Mouse (Mus musculus): ENCODE results near the gene Tmed4. TPM values are rescaled to one million over a fixed set of nuclear protein-coding genes. Genes with fewer than 3 reads are reported as not detected.
"Not testable (repeated sequence)": the region's sequence is repeated elsewhere in the genome, so short reads cannot be mapped to it uniquely, and the experiment has no call there.

Tmed4 gene
- polyA plus RNA-seq, 1 experiment from 2014 or later = 159 TPM

GRCm38 (mm10) chr11:6266621-6267020, 8.0 kb downstream of the Tmed4 start:
- Histone ChIP-seq H3K36me3 (peaks cover 68% of the 10 kb centered on the region), H3K4me3 (replicated peaks) (peak overlapping the region; percentile 95), H3K4me2 (replicated peaks) (peak overlapping the region; percentile 89), H3K4me1 (replicated peaks) (peaks cover 16% of the 10 kb centered on the region), H3K9ac (replicated peaks) (peak overlapping the region; percentile 95), H3K27ac (no peak overlapping the region), H3K9me3 (no peaks in the 10 kb centered on the region), H3K27me3 (no peaks in the 10 kb centered on the region)
- WGBS = 74% methylated on average over 9 of the region's 9 CpGs
- ATAC-seq = no peak

- Histone ChIP-seq H3K9ac (replicated peaks) (no peak overlapping the region), H3K36me3 (peaks cover 89% of the 10 kb centered on the region), H3K9me3 (no peaks in the 10 kb centered on the region), H3K4me1 (replicated peaks) (peaks cover 5% of the 10 kb centered on the region), H3K4me3 (replicated peaks) (no peak overlapping the region), H3K4me2 (replicated peaks) (no peak overlapping the region), H3K27me3 (no peaks in the 10 kb centered on the region), H3K27ac (no peak overlapping the region)
- peak; percentile 72 for ATAC-seq
- WGBS = 74% methylated on average over 10 of the region's 10 CpGs
Measured at GRCm38 (mm10) chr11:6261434-6262082, 13.1 kb downstream of the Tmed4 start.

- ATAC-seq = no peak
- Histone ChIP-seq H3K27me3 (no peaks in the 10 kb centered on the region), H3K4me3 (replicated peaks) (no peak overlapping the region), H3K9me3 (no peaks in the 10 kb centered on the region), H3K36me3 (peaks cover 72% of the 10 kb centered on the region), H3K4me1 (replicated peaks) (no peaks in the 10 kb centered on the region), H3K27ac (no peak overlapping the region), H3K4me2 (replicated peaks) (no peak overlapping the region), H3K9ac (replicated peaks) (no peak overlapping the region)
- 96% methylated on average over 7 of the region's 7 CpGs for WGBS
Measured at GRCm38 (mm10) chr11:6259413-6259812, 15.3 kb downstream of the Tmed4 start.

- ATAC-seq = peak; percentile 59
- no peaks in the 10 kb centered on the region for H3K4me1 ChIP-seq (replicated peaks)
- 78% methylated on average over 6 of the region's 6 CpGs for WGBS
Measured at GRCm38 (mm10) chr11:6256490-6257072, 18.1 kb downstream of the Tmed4 start.

GRCm38 (mm10) chr11:6254602-6255001, 20.1 kb downstream of the Tmed4 start:
- H3K4me3 ChIP-seq (replicated peaks); H3K9me3 ChIP-seq; H3K27ac ChIP-seq; H3K4me2 ChIP-seq (replicated peaks); H3K9ac ChIP-seq (replicated peaks); H3K4me1 ChIP-seq (replicated peaks); H3K27me3 ChIP-seq; ATAC-seq: not testable (repeated sequence)
- 100% methylated on average over 2 of the region's 2 CpGs for WGBS
- H3K36me3 ChIP-seq = peaks cover 24% of the 10 kb centered on the region

More at GRCm38 (mm10) chr11:6256490-6257072, 18.1 kb downstream of the Tmed4 start:
- Histone ChIP-seq H3K9ac (replicated peaks) (no peak overlapping the region), H3K27ac (no peak overlapping the region), H3K36me3 (peaks cover 44% of the 10 kb centered on the region), H3K9me3 (no peaks in the 10 kb centered on the region), H3K27me3 (no peaks in the 10 kb centered on the region), H3K4me3 (replicated peaks) (no peak overlapping the region), H3K4me2 (replicated peaks) (no peak overlapping the region)

DNA sequence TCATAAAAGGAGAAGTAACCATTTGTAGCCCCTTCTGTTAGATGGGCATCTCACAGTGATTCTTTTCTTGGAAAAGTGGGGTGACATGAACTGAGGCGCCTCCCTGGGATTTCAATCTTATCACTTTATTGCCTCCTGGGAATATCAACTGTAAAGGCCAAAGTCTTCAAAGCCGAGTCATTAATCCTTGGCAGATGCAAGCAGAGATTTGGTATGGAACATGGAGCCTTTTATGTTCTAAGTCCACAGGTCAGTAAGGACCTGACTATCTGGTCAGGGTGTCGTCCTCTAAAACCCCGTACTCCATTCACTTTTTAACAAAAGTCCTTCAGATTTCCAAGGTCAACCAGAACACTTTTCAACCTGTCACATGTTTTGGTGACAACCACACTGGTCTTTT, 21.8 kb downstream of the Tmed4 start:
- Histone ChIP-seq H3K4me2 (replicated peaks) (no peak overlapping the region), H3K9ac (replicated peaks) (no peak overlapping the region), H3K27me3 (no peaks in the 10 kb centered on the region), H3K4me3 (replicated peaks) (no peak overlapping the region), H3K36me3 (peaks cover 6% of the 10 kb centered on the region), H3K4me1 (replicated peaks) (no peaks in the 10 kb centered on the region), H3K27ac (no peak overlapping the region), H3K9me3 (no peaks in the 10 kb centered on the region)
- 93% methylated on average over 4 of the region's 4 CpGs for WGBS
- ATAC-seq = no peak

DNA sequence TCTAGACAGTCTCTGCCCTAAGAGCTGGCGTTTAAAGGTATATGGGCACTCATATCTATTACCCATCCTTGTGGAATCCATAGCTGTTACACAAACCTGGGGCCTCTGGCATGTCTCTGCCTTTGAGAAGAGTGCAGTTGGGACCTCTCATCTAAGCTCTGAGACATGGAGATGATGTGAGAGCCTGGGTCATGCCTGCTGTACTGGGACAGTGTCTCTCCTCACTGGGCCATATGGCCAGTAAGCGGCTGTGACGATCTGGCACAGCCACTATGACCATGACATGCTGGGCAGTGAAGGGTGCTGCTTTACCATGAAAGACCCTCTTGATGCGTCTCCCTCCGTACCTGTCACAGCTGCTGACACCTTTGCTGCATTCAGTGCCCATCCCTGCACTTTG, 22.4 kb downstream of the Tmed4 start:
- 0 out of 2 replicates have a peak, but pooled peaks cover under 1% of the 10 kb centered on the region for H3K36me3 ChIP-seq
- WGBS = 94% methylated on average over 5 of the region's 5 CpGs
- no peak overlapping the region for H3K9ac ChIP-seq (replicated peaks)
- no peaks in the 10 kb centered on the region for H3K27me3 ChIP-seq
- no peak overlapping the region for H3K27ac ChIP-seq
- no peak overlapping the region for H3K4me2 ChIP-seq (replicated peaks)
- no peak overlapping the region for H3K4me3 ChIP-seq (replicated peaks)
- H3K4me1 ChIP-seq (replicated peaks) = no peaks in the 10 kb centered on the region
- no peaks in the 10 kb centered on the region for H3K9me3 ChIP-seq
- ATAC-seq = no peak

DNA sequence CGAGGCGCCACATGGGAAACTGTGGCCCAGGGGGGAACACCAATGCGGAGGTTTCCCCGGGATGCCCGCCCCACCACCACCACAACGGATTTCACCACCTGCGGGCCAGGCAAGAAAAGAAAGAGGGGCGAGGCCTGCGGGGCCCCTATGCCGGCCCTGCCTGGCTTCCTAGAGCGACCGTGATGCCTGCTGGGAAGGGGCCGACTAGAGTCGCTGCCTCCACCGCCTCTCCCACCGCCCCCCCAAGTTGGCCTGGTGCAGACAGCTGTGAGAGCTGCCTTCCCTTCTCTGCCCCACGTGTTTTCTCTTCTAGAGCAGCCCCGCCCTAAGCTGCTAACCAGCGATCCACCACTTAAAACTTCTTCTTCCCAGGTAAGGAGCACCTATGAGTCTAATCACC, 30.0 kb downstream of the Tmed4 start:
- 50% methylated on average over 19 of the region's 19 CpGs for WGBS
- H3K4me1 ChIP-seq (replicated peaks) = no peaks in the 10 kb centered on the region
- H3K36me3 ChIP-seq = no peaks in the 10 kb centered on the region
- H3K27ac ChIP-seq = no peak overlapping the region
- H3K4me2 ChIP-seq (replicated peaks) = no peak overlapping the region
- H3K9me3 ChIP-seq = no peaks in the 10 kb centered on the region
- no peaks in the 10 kb centered on the region for H3K27me3 ChIP-seq
- H3K4me3 ChIP-seq (replicated peaks) = no peak overlapping the region
- no peak for ATAC-seq
- no peak overlapping the region for H3K9ac ChIP-seq (replicated peaks)

DNA sequence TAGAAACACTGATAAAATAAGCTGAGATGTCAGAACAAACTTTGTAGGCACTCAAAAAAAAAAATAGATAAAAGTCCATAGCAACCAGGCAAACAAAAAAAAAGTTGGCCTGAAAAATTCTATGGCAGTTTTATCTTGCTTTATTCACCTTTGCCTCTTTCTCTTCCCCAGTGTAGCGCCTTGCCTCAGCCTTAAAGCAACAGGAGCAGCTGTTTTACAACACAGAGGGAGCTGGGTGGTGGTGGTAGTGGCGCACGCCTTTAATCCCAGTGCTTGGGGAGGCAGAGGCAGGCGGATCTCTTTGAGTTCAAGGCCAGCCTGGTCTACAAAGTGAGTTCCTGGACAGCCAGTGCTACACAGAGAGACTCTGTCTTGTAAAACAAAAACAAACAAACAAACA, 41.6 kb downstream of the Tmed4 start:
- no peak overlapping the region for H3K4me2 ChIP-seq (replicated peaks)
- no peaks in the 10 kb centered on the region for H3K4me1 ChIP-seq (replicated peaks)
- H3K36me3 ChIP-seq = no peaks in the 10 kb centered on the region
- peaks cover 13% of the 10 kb centered on the region for H3K9me3 ChIP-seq
- WGBS = 85% methylated on average over 4 of the region's 4 CpGs
- H3K27ac ChIP-seq = no peak overlapping the region
- ATAC-seq = no peak
- no peak overlapping the region for H3K9ac ChIP-seq (replicated peaks)
- H3K4me3 ChIP-seq (replicated peaks) = no peak overlapping the region
- no peaks in the 10 kb centered on the region for H3K27me3 ChIP-seq

DNA sequence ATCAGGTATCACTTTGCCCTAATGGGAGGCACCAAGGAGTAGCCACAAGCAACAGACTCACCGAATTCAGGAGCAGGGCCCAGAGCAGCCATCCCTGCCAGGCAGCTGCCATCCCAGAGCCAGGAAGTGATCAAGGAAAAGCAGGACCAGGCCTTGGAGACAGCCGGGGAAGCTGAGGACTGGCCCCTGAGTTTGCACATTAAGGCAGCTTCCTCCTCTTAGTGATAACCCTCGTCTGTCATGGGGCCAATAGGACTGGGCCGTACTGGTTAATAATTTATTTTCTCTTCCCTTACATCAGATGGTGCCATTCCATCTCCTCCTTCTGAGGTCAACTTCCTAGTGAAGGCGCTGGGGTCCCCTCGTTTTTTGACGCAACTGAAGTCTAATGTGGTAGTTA, 44.7 kb downstream of the Tmed4 start, which contains the start of gene Npc1l1:
Npc1l1 (minus strand) TSS at position 132 of the 400 bp plus-strand sequence.
- ATAC-seq = no peak
- Histone ChIP-seq H3K9ac (replicated peaks) (no peak within 1 kb of the TSS), H3K9me3 (peaks cover 5% of the 10 kb centered on the region), H3K36me3 (no peaks in the 10 kb centered on the region), H3K4me3 (replicated peaks) (no peak within 1 kb of the TSS), H3K27ac (no peak within 1 kb of the TSS), H3K4me1 (replicated peaks) (no peaks in the 10 kb centered on the region), H3K27me3 (no peaks in the 10 kb centered on the region), H3K4me2 (replicated peaks) (no peak within 1 kb of the TSS)
- WGBS = 86% methylated on average over 7 of the region's 7 CpGs

DNA sequence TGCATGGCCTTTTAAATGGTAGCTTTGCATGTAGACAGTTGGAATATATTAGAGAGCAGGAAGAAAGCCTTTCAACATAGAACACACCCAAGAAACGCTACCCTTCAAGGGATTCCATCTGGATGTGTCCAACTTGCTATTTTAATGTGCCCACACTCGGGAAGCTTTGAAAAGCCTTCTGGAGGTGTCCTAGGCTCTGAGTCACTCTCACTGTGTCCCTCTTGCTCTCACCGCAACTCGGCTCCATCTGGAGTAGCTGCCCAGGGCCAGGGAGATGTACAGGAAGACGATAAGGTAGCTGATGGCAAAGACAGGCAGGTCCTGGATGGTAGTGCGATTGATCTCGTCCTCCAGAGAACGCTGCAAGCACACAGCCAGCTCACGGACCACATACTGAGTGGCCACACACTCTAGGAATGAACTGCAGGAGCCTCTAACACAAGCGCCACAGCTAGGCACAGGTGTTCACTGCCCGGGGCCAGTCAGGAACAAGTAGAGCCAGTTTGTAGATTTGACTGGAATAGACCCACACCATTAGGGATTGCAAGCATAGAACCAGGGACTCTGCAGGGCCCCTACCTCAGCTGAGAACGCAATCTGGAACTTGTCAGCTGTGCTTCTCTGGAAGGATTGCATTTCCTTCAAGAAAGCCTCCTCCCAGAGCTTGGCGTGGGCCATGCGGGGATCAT, 50.0 kb downstream of the Tmed4 start:
- Histone ChIP-seq H3K4me1 (replicated peaks) (no peaks in the 10 kb centered on the region), H3K4me3 (replicated peaks) (no peak overlapping the region), H3K27me3 (no peaks in the 10 kb centered on the region), H3K27ac (no peak overlapping the region), H3K4me2 (replicated peaks) (no peak overlapping the region), H3K9me3 (no peaks in the 10 kb centered on the region), H3K36me3 (no peaks in the 10 kb centered on the region), H3K9ac (replicated peaks) (no peak overlapping the region)
- 84% methylated on average over 14 of the region's 14 CpGs for WGBS
- no peak for ATAC-seq

- 94% methylated on average over 10 of the region's 10 CpGs for WGBS
- Histone ChIP-seq H3K36me3 (no peaks in the 10 kb centered on the region), H3K9ac (replicated peaks) (no peak overlapping the region), H3K4me3 (replicated peaks) (no peak overlapping the region), H3K4me2 (replicated peaks) (no peak overlapping the region), H3K27me3 (no peaks in the 10 kb centered on the region), H3K4me1 (replicated peaks) (no peaks in the 10 kb centered on the region), H3K9me3 (no peaks in the 10 kb centered on the region), H3K27ac (no peak overlapping the region)
- ATAC-seq = no peak
Measured at GRCm38 (mm10) chr11:6222187-6222586, 52.5 kb downstream of the Tmed4 start.
